Mouse (Mus musculus): Measurements from ENCODE around the gene Rptor. TPM values are rescaled to one million over a fixed set of nuclear protein-coding genes. Genes with fewer than 3 reads are reported as not detected.

The Rptor gene
- polyA plus RNA-seq, 1 experiment from 2014 or later: 19.2 TPM

DNA sequence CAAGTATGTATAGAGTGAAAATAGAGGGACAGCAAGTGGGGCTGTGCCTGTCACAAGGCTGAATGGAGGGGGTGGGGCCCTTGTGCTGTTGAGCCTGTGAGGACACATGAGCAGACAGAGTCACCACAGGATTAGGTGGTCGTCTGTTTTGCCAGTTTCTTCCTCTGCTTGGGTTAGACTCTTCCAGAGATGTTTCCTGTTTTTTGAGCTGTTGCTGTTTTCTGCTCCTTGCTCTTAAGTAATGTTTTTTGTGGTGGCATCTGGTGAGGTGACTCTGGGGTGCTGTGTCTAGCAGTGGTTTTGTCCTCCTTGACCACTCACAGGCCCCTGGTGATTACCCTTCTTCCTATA, 90.2 kb downstream of the Rptor start:
- Histone ChIP-seq H3K9ac (ENCODE audit: low read length) (no peak overlapping the region), H3K36me3 (ENCODE audit: control insufficient read depth, insufficient read depth, low read length) (no peaks in the 10 kb centered on the region), H3K4me1 (replicated peaks; ENCODE audit: control insufficient read depth, insufficient read depth, low read length) (no peaks in the 10 kb centered on the region), H3K9me3 (ENCODE audit: control insufficient read depth, low read length) (no peaks in the 10 kb centered on the region), H3K27ac (ENCODE audit: low read depth, low read length) (no peak overlapping the region), H3K4me3 (ENCODE audit: low read depth, low read length) (no peak overlapping the region), H3K4me2 (ENCODE audit: low read depth, low read length, severe bottlenecking) (no peak overlapping the region), H3K27me3 (ENCODE audit: control insufficient read depth, insufficient read depth, low read length) (no peaks in the 10 kb centered on the region)
- 62% methylated on average over 1 of the region's 1 CpGs for WGBS
- no peak for DNase-seq (ENCODE audit: low spot score)
- ATAC-seq (replicated peaks; ENCODE audit: low FRiP score): no peak

- no peak for ATAC-seq (replicated peaks; ENCODE audit: low FRiP score)
- Histone ChIP-seq H3K27ac (ENCODE audit: low read depth, low read length) (no peak overlapping the region), H3K4me2 (ENCODE audit: low read depth, low read length, severe bottlenecking) (no peak overlapping the region), H3K4me3 (ENCODE audit: low read depth, low read length) (no peak overlapping the region), H3K9me3 (ENCODE audit: control insufficient read depth, low read length) (no peaks in the 10 kb centered on the region), H3K27me3 (ENCODE audit: control insufficient read depth, insufficient read depth, low read length) (no peaks in the 10 kb centered on the region), H3K9ac (ENCODE audit: low read length) (no peak overlapping the region), H3K36me3 (ENCODE audit: control insufficient read depth, insufficient read depth, low read length) (no peaks in the 10 kb centered on the region), H3K4me1 (replicated peaks; ENCODE audit: control insufficient read depth, insufficient read depth, low read length) (no peaks in the 10 kb centered on the region)
- WGBS: 84% methylated on average over 10 of the region's 10 CpGs
- no peak for DNase-seq (ENCODE audit: low spot score)
Observed at GRCm38 (mm10) chr11:119694146-119694860, 91.6 kb downstream of the Rptor start.

DNA sequence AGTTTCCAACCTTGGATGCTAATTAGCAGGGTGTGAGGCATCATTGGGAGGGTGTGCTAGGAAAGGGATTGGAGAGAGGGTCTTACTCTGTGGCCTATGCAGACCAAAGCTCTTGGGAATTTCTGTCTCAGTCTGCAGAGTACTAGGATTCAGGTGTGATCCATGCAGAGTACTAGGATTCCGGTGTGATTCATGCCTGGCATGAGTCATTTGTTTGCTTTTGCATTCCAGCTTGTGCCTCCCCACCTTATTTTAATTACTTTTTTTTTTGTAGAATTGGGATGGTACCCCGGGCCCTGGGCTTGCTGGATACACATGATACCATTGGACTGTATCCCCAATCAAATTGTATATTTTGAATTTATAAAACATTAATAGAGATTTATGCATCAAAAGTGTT, 93.7 kb downstream of the Rptor start:
- Histone ChIP-seq H3K4me1 (replicated peaks; ENCODE audit: control insufficient read depth, insufficient read depth, low read length) (no peaks in the 10 kb centered on the region), H3K4me2 (ENCODE audit: low read depth, low read length, severe bottlenecking) (no peak overlapping the region), H3K4me3 (ENCODE audit: low read depth, low read length) (no peak overlapping the region), H3K36me3 (ENCODE audit: control insufficient read depth, insufficient read depth, low read length) (no peaks in the 10 kb centered on the region), H3K9ac (ENCODE audit: low read length) (no peak overlapping the region), H3K27me3 (ENCODE audit: control insufficient read depth, insufficient read depth, low read length) (no peaks in the 10 kb centered on the region), H3K27ac (ENCODE audit: low read depth, low read length) (no peak overlapping the region), H3K9me3 (ENCODE audit: control insufficient read depth, low read length) (no peaks in the 10 kb centered on the region)
- DNase-seq (ENCODE audit: low spot score): no peak
- WGBS: 82% methylated on average over 2 of the region's 2 CpGs
- no peak for ATAC-seq (replicated peaks; ENCODE audit: low FRiP score)

DNA sequence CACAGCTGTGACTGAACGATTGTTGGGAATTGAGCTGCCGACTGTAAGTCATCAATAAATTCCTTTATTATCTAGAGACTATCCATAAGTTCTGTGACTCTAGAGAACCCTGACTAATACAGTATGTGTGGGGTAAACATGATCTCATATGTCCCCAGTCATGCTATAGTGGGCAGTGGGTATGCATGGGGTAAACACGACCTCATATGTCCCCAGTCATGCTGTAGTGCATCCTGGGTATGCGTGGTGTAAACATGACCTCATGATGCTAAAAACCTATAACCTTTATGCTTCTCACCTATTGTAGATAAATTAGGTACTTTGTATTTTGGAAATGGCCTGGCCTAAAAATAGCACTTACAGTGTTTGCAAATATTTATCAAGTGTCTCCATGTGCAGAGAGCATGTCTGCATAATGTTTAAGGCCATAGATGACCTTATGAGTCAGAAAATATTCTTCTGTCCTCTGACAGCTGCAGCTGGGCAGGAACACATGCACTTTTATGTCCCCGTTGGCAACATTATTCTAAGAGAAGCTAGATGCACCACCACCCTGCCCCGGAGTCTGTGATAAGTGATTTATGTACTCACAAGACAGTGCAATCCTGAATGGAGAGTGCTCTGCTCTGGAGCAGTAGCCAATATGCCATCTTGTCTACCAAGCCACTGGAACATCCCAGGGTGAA, 102.8 kb downstream of the Rptor start:
- no peak overlapping the region for H3K9ac ChIP-seq (ENCODE audit: low read length)
- no peaks in the 10 kb centered on the region; the same call in 1 of the 2 replicates for H3K4me1 ChIP-seq (replicated peaks; ENCODE audit: control insufficient read depth, insufficient read depth, low read length)
- no peak overlapping the region for H3K4me2 ChIP-seq (ENCODE audit: low read depth, low read length, severe bottlenecking)
- DNase-seq (ENCODE audit: low spot score): no peak
- no peaks in the 10 kb centered on the region for H3K36me3 ChIP-seq (ENCODE audit: control insufficient read depth, insufficient read depth, low read length)
- no peaks in the 10 kb centered on the region for H3K9me3 ChIP-seq (ENCODE audit: control insufficient read depth, low read length)
- no peak overlapping the region for H3K4me3 ChIP-seq (ENCODE audit: low read depth, low read length)
- H3K27ac ChIP-seq (ENCODE audit: low read depth, low read length): no peak overlapping the region
- H3K27me3 ChIP-seq (ENCODE audit: control insufficient read depth, insufficient read depth, low read length): no peaks in the 10 kb centered on the region
- ATAC-seq (replicated peaks; ENCODE audit: low FRiP score): no peak
- WGBS: 93% methylated on average over 4 of the region's 6 CpGs

- H3K27ac ChIP-seq (ENCODE audit: low read depth, low read length): no peak overlapping the region
- no peak for DNase-seq (ENCODE audit: low spot score)
- no peaks in the 10 kb centered on the region for H3K9me3 ChIP-seq (ENCODE audit: control insufficient read depth, low read length)
- H3K36me3 ChIP-seq (ENCODE audit: control insufficient read depth, insufficient read depth, low read length): no peaks in the 10 kb centered on the region
- ATAC-seq (replicated peaks; ENCODE audit: low FRiP score): no peak
- no peak overlapping the region for H3K4me3 ChIP-seq (ENCODE audit: low read depth, low read length)
- H3K4me1 ChIP-seq (replicated peaks; ENCODE audit: control insufficient read depth, insufficient read depth, low read length): no peaks in the 10 kb centered on the region; the same call in 1 of the 2 replicates
- 91% methylated on average over 1 of the region's 1 CpGs for WGBS
- no peak overlapping the region for H3K4me2 ChIP-seq (ENCODE audit: low read depth, low read length, severe bottlenecking)
- H3K27me3 ChIP-seq (ENCODE audit: control insufficient read depth, insufficient read depth, low read length): no peaks in the 10 kb centered on the region
- no peak overlapping the region for H3K9ac ChIP-seq (ENCODE audit: low read length)
Observed at GRCm38 (mm10) chr11:119707259-119707658, 104.6 kb downstream of the Rptor start.

- DNase-seq (ENCODE audit: low spot score) (no peak), ATAC-seq (replicated peaks; ENCODE audit: low FRiP score) (no peak)
- Histone ChIP-seq H3K4me2 (ENCODE audit: low read depth, low read length, severe bottlenecking) (no peak overlapping the region), H3K9ac (ENCODE audit: low read length) (no peak overlapping the region), H3K27me3 (ENCODE audit: control insufficient read depth, insufficient read depth, low read length) (no peaks in the 10 kb centered on the region), H3K9me3 (ENCODE audit: control insufficient read depth, low read length) (no peaks in the 10 kb centered on the region), H3K4me1 (replicated peaks; ENCODE audit: control insufficient read depth, insufficient read depth, low read length) (no peaks in the 10 kb centered on the region; the same call in 1 of the 2 replicates), H3K36me3 (ENCODE audit: control insufficient read depth, insufficient read depth, low read length) (no peaks in the 10 kb centered on the region), H3K4me3 (ENCODE audit: low read depth, low read length) (no peak overlapping the region), H3K27ac (ENCODE audit: low read depth, low read length) (no peak overlapping the region)
- 49% methylated on average over 4 of the region's 4 CpGs for WGBS
Observed at GRCm38 (mm10) chr11:119709239-119709638, 106.5 kb downstream of the Rptor start.

DNA sequence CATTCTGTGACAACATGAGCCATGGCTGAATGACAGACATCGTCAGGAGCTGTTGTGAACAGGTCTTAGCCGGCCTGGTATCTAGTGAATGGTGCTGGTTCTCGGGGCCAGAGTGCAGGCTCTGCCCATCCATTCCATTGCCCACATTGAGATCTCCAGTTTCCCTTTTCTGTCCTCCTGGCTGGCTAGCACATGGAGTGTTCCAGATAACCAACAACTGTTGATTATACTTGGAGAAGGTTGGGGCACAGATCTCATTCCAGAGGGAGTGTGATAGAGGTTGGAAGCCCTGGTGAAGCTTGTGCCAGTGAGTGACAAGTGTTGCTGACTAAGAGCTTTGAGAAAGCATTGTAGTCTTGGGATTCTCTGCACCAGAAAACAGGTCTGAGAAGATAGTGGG, 107.6 kb downstream of the Rptor start:
- no peaks in the 10 kb centered on the region for H3K27me3 ChIP-seq (ENCODE audit: control insufficient read depth, insufficient read depth, low read length)
- peaks cover 3% of the 10 kb centered on the region; the same call in 1 of the 2 replicates for H3K4me1 ChIP-seq (replicated peaks; ENCODE audit: control insufficient read depth, insufficient read depth, low read length)
- WGBS: 95% methylated on average over 3 of the region's 3 CpGs
- DNase-seq (ENCODE audit: low spot score) (no peak), ATAC-seq (replicated peaks; ENCODE audit: low FRiP score) (no peak)
- no peak overlapping the region for H3K9ac ChIP-seq (ENCODE audit: low read length)
- no peak overlapping the region for H3K4me2 ChIP-seq (ENCODE audit: low read depth, low read length, severe bottlenecking)
- H3K9me3 ChIP-seq (ENCODE audit: control insufficient read depth, low read length): no peaks in the 10 kb centered on the region
- no peaks in the 10 kb centered on the region for H3K36me3 ChIP-seq (ENCODE audit: control insufficient read depth, insufficient read depth, low read length)
- H3K27ac ChIP-seq (ENCODE audit: low read depth, low read length): no peak overlapping the region
- no peak overlapping the region for H3K4me3 ChIP-seq (ENCODE audit: low read depth, low read length)

GRCm38 (mm10) chr11:119710822-119711221, 108.1 kb downstream of the Rptor start:
- DNase-seq (ENCODE audit: low spot score) (no peak), ATAC-seq (replicated peaks; ENCODE audit: low FRiP score) (no peak)
- Histone ChIP-seq H3K27ac (ENCODE audit: low read depth, low read length) (no peak overlapping the region), H3K36me3 (ENCODE audit: control insufficient read depth, insufficient read depth, low read length) (no peaks in the 10 kb centered on the region), H3K9ac (ENCODE audit: low read length) (no peak overlapping the region), H3K9me3 (ENCODE audit: control insufficient read depth, low read length) (no peaks in the 10 kb centered on the region), H3K4me3 (ENCODE audit: low read depth, low read length) (no peak overlapping the region), H3K4me2 (ENCODE audit: low read depth, low read length, severe bottlenecking) (no peak overlapping the region), H3K27me3 (ENCODE audit: control insufficient read depth, insufficient read depth, low read length) (no peaks in the 10 kb centered on the region), H3K4me1 (replicated peaks; ENCODE audit: control insufficient read depth, insufficient read depth, low read length) (peaks cover 5% of the 10 kb centered on the region; the same call in 1 of the 2 replicates)
- WGBS: 86% methylated on average over 5 of the region's 5 CpGs

DNA sequence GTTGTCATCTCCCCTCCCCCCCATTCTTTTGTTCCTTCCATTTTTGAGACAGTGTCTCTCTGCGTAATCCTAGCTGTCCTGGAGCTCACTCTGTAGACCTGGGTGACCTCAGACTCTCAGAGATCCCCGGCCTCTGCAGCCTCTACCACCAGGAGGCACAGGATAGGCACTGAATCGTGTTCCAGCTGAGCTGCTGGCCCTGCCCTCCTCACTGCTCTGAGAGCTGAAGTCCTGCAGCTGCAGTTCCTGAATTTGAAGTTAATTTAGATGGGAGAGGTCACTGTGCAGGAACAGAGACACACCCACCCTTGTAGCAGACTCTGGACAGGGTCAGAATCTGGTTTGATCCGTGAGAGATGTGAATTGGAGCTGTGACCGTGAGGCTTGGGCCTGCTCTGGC, 112.7 kb downstream of the Rptor start:
- no peaks in the 10 kb centered on the region for H3K27me3 ChIP-seq (ENCODE audit: control insufficient read depth, insufficient read depth, low read length)
- H3K27ac ChIP-seq (ENCODE audit: low read depth, low read length): no peak overlapping the region

More for the DNA sequence above, 112.7 kb downstream of the Rptor start:
- DNase-seq (ENCODE audit: low spot score): no peak
- no peak for ATAC-seq (replicated peaks; ENCODE audit: low FRiP score)
- peaks cover 5% of the 10 kb centered on the region; the same call in 1 of the 2 replicates for H3K4me1 ChIP-seq (replicated peaks; ENCODE audit: control insufficient read depth, insufficient read depth, low read length)
- H3K9me3 ChIP-seq (ENCODE audit: control insufficient read depth, low read length): no peaks in the 10 kb centered on the region; the same call in 1 of the 2 replicates
- no peak overlapping the region for H3K9ac ChIP-seq (ENCODE audit: low read length)
- H3K4me2 ChIP-seq (ENCODE audit: low read depth, low read length, severe bottlenecking): no peak overlapping the region
- 47% methylated on average over 5 of the region's 5 CpGs for WGBS
- H3K36me3 ChIP-seq (ENCODE audit: control insufficient read depth, insufficient read depth, low read length): no peaks in the 10 kb centered on the region
- no peak overlapping the region for H3K4me3 ChIP-seq (ENCODE audit: low read depth, low read length)

All from forebrain, embryonic 11.5 days (tissue).